Mouse (Mus musculus): ENCODE results near the gene Fam117a. TPM values are rescaled to one million over a fixed set of nuclear protein-coding genes. Genes with fewer than 3 reads are reported as not detected.

Fam117a gene
- polyA plus RNA-seq, 1 experiment from 2014 or later, result 6.0 TPM

DNA sequence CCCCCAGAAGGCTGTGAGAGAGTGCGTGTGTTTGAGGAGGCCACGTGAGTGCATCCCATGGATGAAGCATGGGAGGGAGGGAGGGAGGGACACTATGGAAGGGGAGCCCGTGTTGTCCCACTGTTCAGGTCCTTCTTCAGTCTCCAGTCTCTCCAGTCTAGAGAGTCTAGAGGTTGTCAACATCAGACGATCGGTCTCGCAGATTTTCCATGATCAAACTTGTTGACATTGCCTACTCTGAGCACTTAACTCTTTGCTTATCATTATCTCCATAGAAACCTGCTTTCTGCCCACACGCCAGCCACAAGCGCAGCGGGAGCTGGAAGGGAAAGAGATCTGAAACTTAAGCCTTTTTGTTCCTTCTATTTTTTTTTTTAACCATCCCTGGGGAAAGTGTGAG, 42.1 kb downstream of the Fam117a start:
- ATAC-seq (no peak), DNase-seq (ENCODE audit: low read depth, low spot score) (no peak)
- H3K27me3 ChIP-seq, result no peaks in the 10 kb centered on the region
- in situ Hi-C loops (cut with MboI; ENCODE audit: low pct_unique_long_range_greater_than_20kb), result no loop called here
- no peak for TF ChIP-seq CTCF (IDR thresholded peaks at IDR 0.05)
- CTCF ChIA-PET, result interaction anchor here (1.1 kb wide), 1 partner anchor 142 kb away, joined by 3 read pairs; no protein-coding TSS in a partner anchor
- POLR2A ChIA-PET, result no interaction called here

DNA sequence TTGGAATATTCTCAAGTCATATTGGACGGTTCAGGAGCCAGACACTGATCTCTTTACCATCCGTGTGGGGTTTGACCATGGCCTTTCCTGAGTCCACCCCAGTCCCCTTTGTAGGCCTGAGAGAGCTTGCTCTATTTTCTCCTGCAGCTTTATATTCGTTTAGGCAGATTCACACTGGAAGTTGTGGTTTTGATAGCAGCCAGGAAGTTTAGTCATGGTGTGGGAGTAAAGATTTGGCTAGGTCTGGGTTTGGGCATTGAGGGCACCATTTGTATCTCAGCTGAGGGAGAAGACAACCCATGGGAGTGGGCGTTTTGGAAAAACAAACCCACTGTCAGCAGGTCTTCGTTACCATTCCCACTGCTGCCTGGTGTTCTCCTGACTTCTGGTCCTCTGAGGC, 42.7 kb downstream of the Fam117a start:
- ATAC-seq (no peak), DNase-seq (ENCODE audit: low read depth, low spot score) (no peak)
- ChIA-PET POLR2A (interaction anchor here (0.8 to 1.0 kb wide), 2 partner anchors 9 to 25 kb away, joined by 3 read pairs; no protein-coding TSS in a partner anchor), CTCF (interaction anchor here (1.1 kb wide), 1 partner anchor 142 kb away, joined by 3 read pairs; no protein-coding TSS in a partner anchor)
- in situ Hi-C loops (cut with MboI; ENCODE audit: low pct_unique_long_range_greater_than_20kb), result no loop called here
- no peaks in the 10 kb centered on the region for H3K27me3 ChIP-seq
- no peak for TF ChIP-seq CTCF (IDR thresholded peaks at IDR 0.05)

DNA sequence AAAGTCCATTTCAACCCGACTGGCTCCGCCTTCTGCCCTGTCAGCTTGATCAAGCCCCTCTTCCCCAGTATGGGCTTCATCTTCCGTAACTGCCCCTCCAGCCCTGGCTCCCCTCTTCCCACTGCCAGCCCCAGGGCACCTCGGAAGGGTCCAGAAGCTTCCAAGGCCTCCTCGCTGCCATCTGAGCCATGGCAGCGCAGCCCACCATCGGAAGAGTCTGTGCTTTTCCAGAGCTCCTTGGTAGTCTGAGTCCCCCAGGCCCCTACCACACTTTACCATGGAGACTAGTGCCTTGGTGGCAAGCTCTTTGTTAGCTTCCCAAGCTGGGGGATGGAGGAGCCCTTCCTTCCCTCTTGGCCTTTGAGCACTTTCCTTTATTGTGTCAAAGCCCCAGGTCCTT, 43.9 kb downstream of the Fam117a start:
- ChIA-PET CTCF (interaction anchor here (1.2 kb wide), 2 partner anchors 31 to 122 kb away, joined by 3 read pairs; no protein-coding TSS in a partner anchor), POLR2A (no interaction called here)
- TF ChIP-seq CTCF (IDR thresholded peaks at IDR 0.05), result no peak
- H3K27me3 ChIP-seq, result no peaks in the 10 kb centered on the region
- DNase-seq (ENCODE audit: low read depth, low spot score) (no peak), ATAC-seq (no peak)
- in situ Hi-C loops (cut with MboI; ENCODE audit: low pct_unique_long_range_greater_than_20kb), result loop anchor here (5.0 kb wide), 1 partner anchor 68 kb away; the partner anchor contains the start of gene Kat7

DNA sequence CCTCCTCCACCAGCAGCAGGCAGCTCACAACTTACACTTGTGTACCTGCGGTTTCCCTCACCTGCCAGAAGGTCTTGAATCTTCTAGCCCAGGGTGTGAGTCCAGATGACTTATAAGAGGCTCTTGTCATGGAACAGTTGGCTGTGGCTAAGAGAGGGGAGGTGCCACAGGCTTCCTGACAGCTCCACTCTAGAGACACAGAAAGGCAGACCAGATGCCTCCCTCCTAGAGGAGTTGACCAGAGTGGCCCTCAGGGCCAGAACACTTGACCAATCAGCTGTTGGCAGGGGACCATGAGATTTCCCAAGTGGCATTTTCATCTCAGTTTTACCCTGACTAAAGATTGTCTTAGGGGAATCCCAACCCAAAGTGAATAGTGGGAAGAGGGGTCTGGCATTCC, 44.3 kb downstream of the Fam117a start:
- TF ChIP-seq CTCF (IDR thresholded peaks at IDR 0.05), result no peak

DNA sequence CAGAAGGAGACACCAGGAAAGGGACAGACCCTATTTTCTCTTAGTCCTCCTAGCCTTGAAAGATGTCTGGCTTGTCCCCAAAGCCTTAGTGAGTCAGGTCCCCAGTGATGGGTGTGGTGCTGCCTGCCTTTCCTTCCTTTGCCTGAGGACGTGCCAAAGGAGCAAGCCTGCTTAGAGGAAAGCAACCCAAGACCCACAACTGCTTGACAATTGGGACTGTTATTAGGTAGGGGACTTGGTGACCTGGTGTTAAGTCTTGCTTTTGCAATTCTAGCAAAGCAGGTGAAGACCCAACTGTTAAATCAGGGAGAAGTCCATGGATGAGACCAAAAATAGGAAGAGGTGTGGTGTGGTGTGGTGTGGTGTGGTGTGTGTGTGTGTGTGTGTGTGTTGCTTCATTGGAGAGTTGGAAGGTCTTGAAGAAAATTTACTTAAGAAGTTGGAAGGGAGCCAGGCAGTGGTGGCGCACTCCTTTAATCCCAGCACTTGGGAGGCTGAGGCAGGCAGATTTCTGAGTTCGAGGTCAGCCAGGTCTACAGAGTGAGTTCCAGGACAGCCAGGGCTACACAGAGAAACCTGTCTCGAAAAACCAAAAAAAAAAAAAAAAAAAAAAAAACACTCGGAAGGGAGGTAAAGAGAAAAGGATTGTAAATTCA, 46.6 kb downstream of the Fam117a start:
- no peak for ATAC-seq
- POLR2A ChIA-PET, result interaction anchor here (2.1 kb wide), 1 partner anchor 138 kb away, joined by 8 read pairs; no protein-coding TSS in a partner anchor
- CTCF ChIA-PET, result interaction anchor here (0.6 to 3.9 kb wide), 6 partner anchors 9 to 138 kb away, joined by 3 to 47 read pairs (median 8); no protein-coding TSS in a partner anchor
- no peak for TF ChIP-seq CTCF (IDR thresholded peaks at IDR 0.05)
- in situ Hi-C loops (cut with MboI; ENCODE audit: low pct_unique_long_range_greater_than_20kb), result loop anchor here (5.0 kb wide), 1 partner anchor 71 kb away; the partner anchor contains the start of gene Kat7
- H3K27me3 ChIP-seq, result no peaks in the 10 kb centered on the region
- DNase-seq (ENCODE audit: low read depth, low spot score), result no peak

More for the DNA sequence above, 44.3 kb downstream of the Fam117a start:
- ATAC-seq (no peak), DNase-seq (ENCODE audit: low read depth, low spot score) (no peak)
- H3K27me3 ChIP-seq, result no peaks in the 10 kb centered on the region
- ChIA-PET POLR2A (no interaction called here), CTCF (interaction anchor here (1.2 to 2.2 kb wide), 3 partner anchors 32 to 140 kb away, joined by 3 to 7 read pairs (median 3); no protein-coding TSS in a partner anchor)
- in situ Hi-C loops (cut with MboI; ENCODE audit: low pct_unique_long_range_greater_than_20kb), result loop anchor here (5.0 kb wide), 1 partner anchor 69 kb away; the partner anchor contains the start of gene Kat7

DNA sequence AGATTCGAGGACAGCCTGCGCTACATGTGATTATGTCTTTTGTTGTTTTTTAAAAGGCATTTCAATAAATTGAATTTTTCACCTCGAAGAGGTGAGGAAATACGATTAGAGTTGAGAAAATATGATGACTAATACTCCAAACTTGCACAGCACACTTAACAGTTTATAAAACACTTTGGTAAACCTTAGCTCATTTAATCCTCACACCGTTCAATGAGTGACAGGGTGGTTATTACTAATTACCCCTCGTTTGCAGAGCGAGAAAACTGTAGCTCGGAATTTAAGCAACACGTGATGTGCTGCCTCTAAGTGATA, 47.1 kb downstream of the Fam117a start:
- no peak for ATAC-seq
- in situ Hi-C loops (cut with MboI; ENCODE audit: low pct_unique_long_range_greater_than_20kb), result loop anchor here (5.0 kb wide), 1 partner anchor 72 kb away; the partner anchor contains the start of gene Kat7
- no peak for DNase-seq (ENCODE audit: low read depth, low spot score)
- ChIA-PET CTCF (interaction anchor here (0.6 to 3.9 kb wide), 6 partner anchors 10 to 137 kb away, joined by 3 to 47 read pairs (median 6); no protein-coding TSS in a partner anchor), POLR2A (interaction anchor here (0.8 to 2.1 kb wide), 2 partner anchors 137 to 332 kb away, joined by 3 to 8 read pairs; no protein-coding TSS in a partner anchor)
- no peak for TF ChIP-seq CTCF (IDR thresholded peaks at IDR 0.05)
- H3K27me3 ChIP-seq, result no peaks in the 10 kb centered on the region

DNA sequence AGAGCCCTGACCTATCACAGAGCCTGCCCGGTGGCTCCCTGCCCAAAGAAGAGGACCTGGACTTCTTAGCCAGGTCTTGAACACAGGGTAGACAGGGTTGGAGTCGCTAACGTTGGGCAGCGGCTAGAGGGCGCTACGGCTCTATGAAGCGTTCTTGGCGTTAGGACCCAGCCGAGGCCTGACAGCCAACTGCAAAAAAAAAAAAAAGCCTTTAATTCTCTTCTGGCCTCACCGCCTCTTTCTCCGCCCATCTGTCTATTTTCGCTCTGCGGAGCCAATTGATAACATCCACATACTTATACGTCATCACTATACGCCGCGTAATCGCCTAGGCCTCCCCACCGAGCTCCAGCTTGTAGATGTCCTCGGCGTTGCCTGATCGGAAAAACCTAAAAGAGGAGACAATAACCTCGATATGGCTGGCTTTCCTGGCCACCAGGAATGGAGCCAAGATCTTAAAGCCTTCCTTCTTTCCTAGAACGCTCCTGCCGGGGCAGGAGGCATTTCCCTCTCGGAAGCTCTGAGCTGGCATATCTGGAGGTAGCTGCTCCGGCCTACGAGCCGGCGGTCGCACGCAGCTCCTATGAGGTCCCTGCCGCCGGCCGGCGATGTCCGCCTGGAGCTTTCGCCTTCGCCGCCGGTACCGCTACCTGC, 47.6 kb downstream of the Fam117a start, which contains the start of gene Slc35b1:
TSS of gene Slc35b1 (plus strand) at position 374 of the 654 bp plus-strand sequence.
- CTCF ChIA-PET, result interaction anchor here (0.6 to 3.9 kb wide), 11 partner anchors 10 to 268 kb away, joined by 3 to 47 read pairs (median 4); partner anchors contain the start of gene Kat7
- in situ Hi-C loops (cut with MboI; ENCODE audit: low pct_unique_long_range_greater_than_20kb), result loop anchor here (5.0 kb wide), 1 partner anchor 72 kb away; the partner anchor contains the start of gene Kat7
- TF ChIP-seq CTCF (IDR thresholded peaks at IDR 0.05), result peak; percentile 95
- POLR2A ChIA-PET, result interaction anchor here (0.7 to 2.1 kb wide), 4 partner anchors 18 to 332 kb away, joined by 3 to 8 read pairs (median 4); no protein-coding TSS in a partner anchor
- DNase-seq (ENCODE audit: low read depth, low spot score) (peak; percentile 99), ATAC-seq (peak; percentile 80)
- no peaks in the 10 kb centered on the region for H3K27me3 ChIP-seq

DNA sequence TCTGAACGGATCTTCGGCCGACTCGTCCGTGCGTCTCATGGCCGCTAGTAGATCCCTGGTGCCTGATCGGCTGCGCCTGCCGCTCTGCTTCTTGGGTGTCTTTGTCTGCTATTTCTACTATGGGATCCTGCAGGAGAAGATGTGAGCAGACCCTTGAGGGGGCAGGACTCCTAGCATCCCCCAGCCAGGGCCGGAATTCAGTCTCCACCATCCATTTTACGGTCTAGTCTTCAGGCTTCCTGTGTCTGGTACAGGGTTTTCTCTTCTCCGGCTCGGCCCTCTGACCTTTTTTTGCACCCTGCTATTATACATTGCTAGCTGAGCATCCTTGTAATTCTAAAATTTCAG, 48.1 kb downstream of the Fam117a start:
- DNase-seq (ENCODE audit: low read depth, low spot score) (no peak), ATAC-seq (no peak)
- ChIA-PET CTCF (interaction anchor here (0.8 to 3.9 kb wide), 10 partner anchors 11 to 269 kb away, joined by 3 to 47 read pairs (median 4); partner anchors contain the start of gene Kat7), POLR2A (interaction anchor here (0.7 to 2.1 kb wide), 3 partner anchors 18 to 136 kb away, joined by 3 to 8 read pairs (median 5); no protein-coding TSS in a partner anchor)
- in situ Hi-C loops (cut with MboI; ENCODE audit: low pct_unique_long_range_greater_than_20kb), result loop anchor here (5.0 kb wide), 1 partner anchor 73 kb away; the partner anchor contains the start of gene Kat7
- TF ChIP-seq CTCF (IDR thresholded peaks at IDR 0.05), result no peak
- no peaks in the 10 kb centered on the region for H3K27me3 ChIP-seq

DNA sequence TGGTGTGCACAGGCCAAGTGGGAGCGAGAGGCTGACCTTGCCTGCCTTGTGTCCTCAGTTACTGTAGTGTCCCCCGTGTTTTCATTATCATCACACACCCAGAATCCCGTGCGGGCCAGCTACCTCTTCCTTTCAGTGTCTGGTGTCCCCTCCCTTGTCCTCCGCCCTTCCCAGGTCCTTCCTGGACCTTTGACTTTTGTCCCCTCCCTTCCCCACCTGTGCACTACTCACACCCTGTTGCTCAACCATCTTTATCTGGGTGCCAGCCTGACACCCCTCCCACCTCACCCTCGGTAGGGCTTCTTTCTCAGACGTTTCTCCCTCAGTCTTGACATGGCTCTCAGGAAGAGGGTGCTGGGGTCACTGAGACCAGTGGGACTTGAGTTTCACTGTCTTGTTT, 50.5 kb downstream of the Fam117a start:
- in situ Hi-C loops (cut with MboI; ENCODE audit: low pct_unique_long_range_greater_than_20kb), result no loop called here
- DNase-seq (ENCODE audit: low read depth, low spot score) (no peak), ATAC-seq (no peak)
- ChIA-PET POLR2A (no interaction called here), CTCF (interaction anchor here (3.9 kb wide), 1 partner anchor 134 kb away, joined by 47 read pairs; no protein-coding TSS in a partner anchor)
- H3K27me3 ChIP-seq, result no peaks in the 10 kb centered on the region
- no peak for TF ChIP-seq CTCF (IDR thresholded peaks at IDR 0.05)

DNA sequence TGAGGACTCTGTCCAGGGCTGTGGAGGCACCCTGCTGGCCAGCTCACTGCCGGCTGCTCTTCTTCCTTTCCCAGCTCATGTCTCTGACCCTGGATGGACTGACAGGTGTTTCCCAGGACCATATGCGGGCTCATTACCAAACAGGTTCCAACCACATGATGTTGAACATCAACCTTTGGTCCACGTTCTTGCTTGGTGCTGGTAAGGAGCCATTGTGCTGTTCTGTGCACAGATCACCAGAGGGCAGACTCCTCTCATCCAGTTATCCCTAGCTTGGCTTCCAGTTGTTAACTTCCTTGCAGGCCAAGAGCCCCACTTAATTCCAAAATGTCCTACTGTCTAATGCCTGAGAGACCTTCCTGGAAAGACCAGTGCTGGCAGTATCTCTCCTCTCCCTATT, 52.2 kb downstream of the Fam117a start:
- in situ Hi-C loops (cut with MboI; ENCODE audit: low pct_unique_long_range_greater_than_20kb), result no loop called here
- no peaks in the 10 kb centered on the region for H3K27me3 ChIP-seq
- CTCF ChIA-PET, result interaction anchor here (1.0 to 1.6 kb wide), 3 partner anchors 8 to 132 kb away, joined by 3 to 4 read pairs (median 3); no protein-coding TSS in a partner anchor
- ATAC-seq (no peak), DNase-seq (ENCODE audit: low read depth, low spot score) (no peak)
- POLR2A ChIA-PET, result interaction anchor here (0.7 kb wide), 1 partner anchor 107 kb away, joined by 4 read pairs; no protein-coding TSS in a partner anchor
- no peak for TF ChIP-seq CTCF (IDR thresholded peaks at IDR 0.05)

Measured in Patski (cell line).